Mouse (Mus musculus) limb, embryonic 12.5 days (tissue): ENCODE data around the gene Olfr675. TPM values are rescaled to one million over a fixed set of nuclear protein-coding genes. Genes with fewer than 3 reads are reported as not detected.
"Not testable (repeated sequence)": the region's sequence is repeated elsewhere in the genome, so short reads cannot be mapped to it uniquely, and the experiment has no call there.

Experiments used
- ATAC-seq: fragments of 200-750 bp; cut with Nextera tagmentation; 2 replicates; pipeline ENCODE4 v1.8.0; 2017; ENCODE audit warnings: low read depth, moderate TSS enrichment; ENCODE audit not compliant: insufficient number of reproducible peaks, insufficient read depth, low FRiP score, low TSS enrichment
- H3K27ac ChIP-seq: fragments of 300-500 bp; sonication (generic); 2 replicates; pipeline ENCODE4 v1.5.1; 2016; ENCODE audit warnings: mild to moderate bottlenecking, moderate library complexity
- H3K27me3 ChIP-seq: fragments of 300-500 bp; sonication (generic); 2 replicates; pipeline ENCODE4 v1.6.1; 2016; ENCODE audit warnings: mild to moderate bottlenecking, moderate library complexity
- H3K36me3 ChIP-seq: fragments of 300-500 bp; sonication (generic); 2 replicates; pipeline ENCODE4 v1.6.1; 2016; ENCODE audit warnings: mild to moderate bottlenecking, moderate library complexity
- H3K4me1 ChIP-seq: fragments of 300-500 bp; sonication (generic); replicated peaks from 2 replicates; pipeline ENCODE4 v1.6.1; 2016
- H3K4me2 ChIP-seq: fragments of 300-500 bp; sonication (generic); 2 replicates; pipeline ENCODE4 v1.6.1; 2016; ENCODE audit warnings: mild to moderate bottlenecking, moderate library complexity
- H3K4me3 ChIP-seq: fragments of 300-500 bp; sonication (generic); replicated peaks from 2 replicates; pipeline ENCODE4 v1.5.1; 2016; ENCODE audit warnings: mild to moderate bottlenecking
- H3K9ac ChIP-seq: fragments of 300-500 bp; sonication (generic); replicated peaks from 2 replicates; pipeline ENCODE4 v1.6.1; 2016; ENCODE audit warnings: mild to moderate bottlenecking, moderate library complexity
- H3K9me3 ChIP-seq: fragments of 300-500 bp; sonication (generic); 2 replicates; pipeline ENCODE4 v1.6.1; 2016; ENCODE audit warnings: mild to moderate bottlenecking, moderate library complexity
- WGBS: fragments of 180-500 bp; shearing (Covaris S2); methylation state at CpG from one replicate; pipeline ENCODE4 v1.1.7; 2016; 5-methylcytosine and 5-hydroxymethylcytosine counted together
- polyA plus RNA-seq: library from polyadenylated mRNA; unstranded; fragments of >200 nt; fragmentation: Nextera tagmentation; extraction: Ambion mirVana; gene quantifications from 2 replicates; pipeline ENCODE4 v1.2.1, GENCODE M21; 2016

Gene Olfr675
- polyA plus RNA-seq: not detected in 2 replicates

DNA sequence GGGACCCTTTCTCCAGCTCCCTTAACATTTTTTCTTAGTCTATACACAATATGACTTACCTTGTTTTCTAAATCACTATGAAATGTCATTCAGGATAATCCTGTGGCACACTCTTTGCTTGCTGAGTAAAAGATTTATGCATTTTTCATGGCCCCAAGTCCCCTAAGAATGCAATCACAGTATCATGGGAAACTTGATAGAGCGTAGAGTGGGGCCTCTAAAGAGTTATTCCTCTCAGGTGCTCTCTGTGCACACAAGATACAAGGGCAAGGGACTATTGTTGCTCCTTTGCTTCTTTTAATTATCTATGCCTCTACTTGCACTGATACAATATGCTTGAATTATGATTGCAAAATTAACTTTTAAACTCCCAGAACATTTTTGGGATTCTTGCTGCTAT, at the start of gene Olfr675:
Gene Olfr675, minus strand, starts transcription at position 101 of the 400 bp plus-strand sequence.
- Histone ChIP-seq H3K27ac (no peak within 1 kb of the TSS), H3K4me1 (no peaks in the 10 kb centered on the region), H3K27me3 (no peaks in the 10 kb centered on the region), H3K4me3 (no peak within 1 kb of the TSS), H3K9ac (no peak within 1 kb of the TSS), H3K4me2 (no peak within 1 kb of the TSS), H3K9me3 (no peaks in the 10 kb centered on the region), H3K36me3 (no peaks in the 10 kb centered on the region)
- ATAC-seq: no peak
- 79% methylated on average over 1 of the region's 1 CpGs for WGBS

GRCm38 (mm10) chr7:105064175-105064574, 35.9 kb upstream of the Olfr675 start, which contains the start of gene Olfr678:
TSS of gene Olfr678 (plus strand) at chr7:105064475.
- Histone ChIP-seq H3K36me3 (no peaks in the 10 kb centered on the region), H3K9ac (no peak within 1 kb of the TSS), H3K9me3 (no peaks in the 10 kb centered on the region), H3K27ac (no peak within 1 kb of the TSS), H3K4me2 (no peak within 1 kb of the TSS), H3K4me3 (no peak within 1 kb of the TSS), H3K4me1 (no peaks in the 10 kb centered on the region), H3K27me3 (no peaks in the 10 kb centered on the region)
- WGBS: 89% methylated on average over 1 of the region's 1 CpGs
- no peak for ATAC-seq

DNA sequence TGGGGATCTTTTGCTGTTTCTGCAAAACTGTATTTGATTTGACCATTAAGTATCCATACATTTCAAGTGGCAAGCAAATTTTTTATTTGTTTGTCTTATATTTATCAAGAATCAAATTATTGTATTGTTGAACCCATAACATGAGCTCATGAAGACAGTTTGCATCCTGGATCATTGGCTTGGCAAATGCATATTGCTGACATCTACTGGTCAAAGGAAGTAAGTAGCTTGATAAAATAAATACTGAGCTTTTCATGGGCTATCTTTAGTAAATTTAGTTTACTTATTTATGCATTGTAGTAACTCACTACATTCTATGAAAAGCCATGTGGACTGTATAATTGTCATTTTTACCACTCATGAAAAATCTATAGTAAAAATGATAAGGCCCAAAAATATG, 30.7 kb upstream of the Olfr675 start:
- no peak for ATAC-seq
- H3K4me3 ChIP-seq: no peak overlapping the region

DNA sequence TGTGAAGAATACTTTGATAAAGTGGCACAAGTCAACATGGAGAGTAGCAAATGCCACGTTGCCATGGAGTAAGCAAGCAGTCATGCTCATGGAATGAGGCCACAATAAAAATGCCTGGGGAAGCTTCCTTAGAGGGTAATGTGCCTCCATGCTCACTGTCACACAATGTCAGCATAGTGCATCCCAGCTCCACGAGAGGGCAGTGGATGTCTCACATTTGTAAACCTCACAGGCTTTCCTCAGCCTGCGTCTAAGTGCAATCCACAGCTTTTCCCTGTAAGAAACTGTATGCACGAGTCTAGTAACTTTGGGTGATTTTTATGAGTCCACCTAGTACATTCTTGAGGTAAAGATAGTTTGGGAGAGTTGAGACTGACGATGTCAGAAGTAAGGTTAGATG, 5.6 kb upstream of the Olfr675 start:
- not testable (repeated sequence) for H3K27me3 ChIP-seq, H3K9me3 ChIP-seq, H3K4me3 ChIP-seq, H3K4me2 ChIP-seq, H3K36me3 ChIP-seq, H3K4me1 ChIP-seq, ATAC-seq, H3K27ac ChIP-seq, H3K9ac ChIP-seq
- WGBS: 57% methylated on average over 5 of the region's 5 CpGs

More for the DNA sequence above, 30.7 kb upstream of the Olfr675 start:
- Histone ChIP-seq H3K27ac (no peak overlapping the region), H3K4me1 (no peaks in the 10 kb centered on the region), H3K4me2 (no peak overlapping the region), H3K9me3 (no peaks in the 10 kb centered on the region), H3K9ac (no peak overlapping the region), H3K27me3 (no peaks in the 10 kb centered on the region), H3K36me3 (no peaks in the 10 kb centered on the region)

GRCm38 (mm10) chr7:105032398-105032797, 4.1 kb upstream of the Olfr675 start, which contains the start of gene Olfr676:
TSS of gene Olfr676 (plus strand) at chr7:105032698.
- no peaks in the 10 kb centered on the region for H3K9me3 ChIP-seq
- no peak within 1 kb of the TSS for H3K9ac ChIP-seq
- no peaks in the 10 kb centered on the region for H3K27me3 ChIP-seq
- no peaks in the 10 kb centered on the region for H3K4me1 ChIP-seq
- ATAC-seq: no peak
- H3K4me3 ChIP-seq: no peak within 1 kb of the TSS
- no peak within 1 kb of the TSS for H3K27ac ChIP-seq
- H3K4me2 ChIP-seq: no peak within 1 kb of the TSS
- no peaks in the 10 kb centered on the region for H3K36me3 ChIP-seq

DNA sequence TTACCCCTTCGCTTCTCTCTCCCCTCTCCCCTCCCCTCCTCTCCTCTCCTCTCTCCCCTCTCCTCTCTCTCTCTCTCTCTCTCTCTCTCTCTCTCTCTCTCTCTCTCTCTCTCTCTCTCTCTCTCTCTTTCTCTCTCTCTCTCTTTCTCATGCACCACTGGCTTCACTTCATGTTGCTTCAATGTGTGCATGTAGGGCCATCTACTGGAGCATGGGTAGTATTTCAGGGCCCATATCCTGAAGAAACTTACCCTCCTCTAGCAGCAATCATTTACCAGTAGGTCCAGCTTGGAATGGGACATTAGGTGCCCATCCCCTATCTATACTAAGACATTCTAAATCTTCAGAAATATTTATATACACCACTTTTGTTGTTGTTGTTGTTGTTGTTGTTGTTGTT, 5.7 kb downstream of the Olfr675 start:
- WGBS: 50% methylated on average over 1 of the region's 1 CpGs
- Histone ChIP-seq H3K9me3 (no peaks in the 10 kb centered on the region), H3K4me3 (no peak overlapping the region), H3K4me1 (no peaks in the 10 kb centered on the region), H3K36me3 (no peaks in the 10 kb centered on the region), H3K9ac (no peak overlapping the region), H3K27ac (no peak overlapping the region), H3K27me3 (no peaks in the 10 kb centered on the region), H3K4me2 (no peak overlapping the region)
- ATAC-seq: no peak

DNA sequence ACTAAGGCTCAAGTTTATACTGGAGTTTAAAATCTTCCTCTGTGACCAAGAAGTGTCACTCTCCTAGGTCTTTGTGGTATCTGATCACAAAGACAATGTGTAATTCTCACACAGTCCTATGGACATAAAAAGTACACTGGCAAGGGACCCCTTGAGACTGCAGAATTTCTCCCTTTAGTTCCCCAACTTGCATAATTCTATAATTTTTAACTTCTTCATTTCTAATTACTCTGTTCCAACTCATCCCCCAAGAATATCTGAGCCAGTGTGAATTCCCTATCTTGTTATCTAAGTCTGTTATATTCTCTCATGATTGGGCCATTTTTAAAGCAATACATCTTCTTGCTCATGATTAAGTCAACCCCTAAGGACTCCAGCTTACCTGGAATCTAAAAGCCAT, 26.3 kb downstream of the Olfr675 start, which contains the start of gene Olfr672:
Gene Olfr672, minus strand, starts transcription at position 101 of the 400 bp plus-strand sequence.
- Histone ChIP-seq H3K9ac (no peak within 1 kb of the TSS), H3K4me1 (no peaks in the 10 kb centered on the region), H3K36me3 (no peaks in the 10 kb centered on the region), H3K9me3 (no peaks in the 10 kb centered on the region), H3K27me3 (no peaks in the 10 kb centered on the region), H3K4me3 (no peak within 1 kb of the TSS), H3K4me2 (no peak within 1 kb of the TSS), H3K27ac (no peak within 1 kb of the TSS)
- ATAC-seq: no peak

DNA sequence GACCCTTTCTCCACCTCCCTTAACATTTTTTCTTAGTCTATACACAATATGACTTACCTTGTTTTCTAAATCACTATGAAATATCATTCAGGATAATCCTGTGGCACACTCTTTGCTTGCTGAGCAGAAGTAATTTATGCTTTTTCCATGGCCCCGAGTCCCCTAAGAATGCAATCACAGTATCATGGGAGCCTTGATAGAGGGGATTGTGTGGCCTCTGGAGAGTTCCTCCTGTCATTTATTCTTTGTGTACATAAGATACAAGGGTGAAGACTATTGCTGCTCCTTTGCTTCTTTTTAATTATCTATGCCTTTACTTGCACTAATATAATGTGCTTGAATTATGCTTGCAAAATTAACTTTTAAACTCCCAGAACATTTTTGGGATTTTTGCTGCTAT, 49.2 kb downstream of the Olfr675 start, which contains the start of gene Olfr671:
Gene Olfr671, minus strand, starts transcription at position 101 of the 400 bp plus-strand sequence.
- Histone ChIP-seq H3K4me3 (no peak within 1 kb of the TSS), H3K27me3 (no peaks in the 10 kb centered on the region), H3K4me1 (no peaks in the 10 kb centered on the region), H3K9ac (no peak within 1 kb of the TSS), H3K36me3 (no peaks in the 10 kb centered on the region), H3K9me3 (no peaks in the 10 kb centered on the region), H3K27ac (no peak within 1 kb of the TSS), H3K4me2 (no peak within 1 kb of the TSS)
- no peak for ATAC-seq
- 87% methylated on average over 1 of the region's 1 CpGs for WGBS

GRCm38 (mm10) chr7:104972507-104972906, 55.8 kb downstream of the Olfr675 start:
- H3K9ac ChIP-seq, H3K36me3 ChIP-seq, H3K27ac ChIP-seq, H3K9me3 ChIP-seq, ATAC-seq, H3K4me1 ChIP-seq, H3K4me3 ChIP-seq, H3K27me3 ChIP-seq, H3K4me2 ChIP-seq: not testable (repeated sequence)
- WGBS: 82% methylated on average over 2 of the region's 2 CpGs

Other genes with a start within 250 kb of the Olfr675 start
- not detected in 2 replicates for gene Usp17lb, start 185.9 kb downstream of the Olfr675 start, polyA plus RNA-seq
- not detected in 2 replicates for gene Usp17la, start 171.5 kb downstream of the Olfr675 start, polyA plus RNA-seq
- not detected in 2 replicates for gene Olfr665, start 150.4 kb downstream of the Olfr675 start, polyA plus RNA-seq
- not detected in 2 replicates for gene Olfr666, start 132.5 kb downstream of the Olfr675 start, polyA plus RNA-seq
- gene Olfr667, start 107.0 kb downstream of the Olfr675 start, polyA plus RNA-seq: not detected in 2 replicates
- gene Olfr668, start 100.4 kb downstream of the Olfr675 start, polyA plus RNA-seq: not detected in 2 replicates
- gene Olfr669, start 94.2 kb downstream of the Olfr675 start, polyA plus RNA-seq: not detected in 2 replicates
- not detected in 2 replicates for gene Olfr670, start 65.8 kb downstream of the Olfr675 start, polyA plus RNA-seq
- not detected in 2 replicates for gene Olfr671, start 49.3 kb downstream of the Olfr675 start, polyA plus RNA-seq
- not detected in 2 replicates for gene Olfr672, start 26.4 kb downstream of the Olfr675 start, polyA plus RNA-seq
- not detected in 2 replicates for gene Olfr676, start 4.2 kb upstream of the Olfr675 start, polyA plus RNA-seq
- not detected in 2 replicates for gene Olfr677, start 22.9 kb upstream of the Olfr675 start, polyA plus RNA-seq
- gene Olfr678, start 36.0 kb upstream of the Olfr675 start, polyA plus RNA-seq: not detected in 2 replicates
- not detected in 2 replicates for gene Olfr679, start 52.7 kb upstream of the Olfr675 start, polyA plus RNA-seq
- not detected in 2 replicates for gene Olfr680-ps1, start 64.4 kb upstream of the Olfr675 start, polyA plus RNA-seq
- not detected in 2 replicates for gene Olfr681, start 88.4 kb upstream of the Olfr675 start, polyA plus RNA-seq
- gene Olfr683, start 118.6 kb upstream of the Olfr675 start, polyA plus RNA-seq: not detected in 2 replicates
- not detected in 2 replicates for gene Olfr684, start 135.2 kb upstream of the Olfr675 start, polyA plus RNA-seq
- not detected in 2 replicates for gene Olfr685, start 157.6 kb upstream of the Olfr675 start, polyA plus RNA-seq
- not detected in 2 replicates for gene Olfr686, start 179.0 kb upstream of the Olfr675 start, polyA plus RNA-seq